Mouse (Mus musculus) 416B (cell line): ENCODE measurements around the gene Fau.

Experiments used
- DNase-seq: peaks from one replicate; pipeline ENCODE4 v3.0.0; 2011; ENCODE audit warnings: low read depth

Fau gene

GRCm38 (mm10) chr19:6070571-6071250 lies 13.1 kb downstream of the Fau start:
- DNase-seq, result no peak

DNA sequence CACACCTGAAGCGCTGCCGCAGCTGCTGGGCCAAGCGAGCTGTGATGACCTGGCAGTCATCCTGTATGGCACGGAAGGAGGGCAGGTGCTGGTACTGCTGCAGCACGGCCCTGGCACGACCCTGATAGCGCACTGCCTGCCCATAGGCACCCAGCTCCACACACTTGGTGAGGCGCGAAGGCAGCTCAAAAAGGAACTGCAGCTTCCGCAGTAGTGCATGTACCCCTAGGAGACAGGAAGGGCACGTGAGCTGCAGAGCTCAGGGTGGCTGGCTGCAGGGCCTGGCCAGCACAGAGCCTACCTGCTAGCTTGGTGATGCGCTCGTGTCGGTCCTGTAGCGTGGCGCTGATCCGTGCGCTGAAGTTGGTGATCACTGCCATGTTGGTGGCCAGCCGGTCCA lies 13.6 kb downstream of the Fau start:
- DNase-seq, result no peak

- DNase-seq, result no peak
Observed at GRCm38 (mm10) chr19:6073889-6074288, 16.2 kb downstream of the Fau start.

DNA sequence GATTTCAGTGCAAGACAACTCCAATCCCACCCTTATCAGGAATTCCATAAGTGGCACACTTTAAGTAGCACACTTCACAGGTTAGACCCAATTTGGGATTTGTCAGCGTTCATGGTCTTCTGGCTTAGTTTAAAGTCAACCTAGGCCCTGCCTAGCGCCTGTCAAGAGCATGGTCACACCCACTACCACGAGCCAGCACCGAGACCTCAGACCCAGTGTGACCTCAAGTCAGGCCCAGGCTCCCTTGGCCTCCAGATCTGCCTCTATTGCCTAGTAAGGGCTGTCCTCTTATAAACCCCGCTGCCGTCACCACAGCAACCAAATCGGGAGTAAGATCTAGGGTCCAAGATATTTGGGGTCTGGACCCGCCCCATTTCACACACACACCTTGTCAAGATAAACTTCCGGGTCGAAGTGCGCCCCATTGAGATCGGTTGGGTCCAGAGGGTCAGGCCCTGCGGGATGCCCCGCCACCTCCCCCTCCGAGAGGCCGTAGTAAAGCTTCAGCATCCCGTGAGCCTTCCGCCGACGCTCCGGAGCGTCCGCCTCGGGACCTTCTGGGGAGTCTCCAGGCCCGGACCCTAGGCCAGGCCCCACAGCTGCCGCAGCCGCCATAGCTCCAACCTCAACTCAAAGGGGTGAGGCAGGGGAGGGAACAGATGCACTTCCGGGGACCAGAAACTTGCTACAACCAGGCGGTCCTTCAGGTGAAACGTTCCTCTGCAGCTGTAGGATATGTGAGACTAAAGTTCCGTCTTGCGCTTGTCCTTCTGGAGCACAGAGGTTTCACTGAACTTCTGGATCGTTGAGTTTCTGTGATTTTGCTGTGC lies 19.1 kb downstream of the Fau start, which contains the start of gene Vps51:
Gene Vps51 (minus strand): TSS at position 668 of the 830 bp plus-strand sequence.
- DNase-seq, result peak; percentile 96

DNA sequence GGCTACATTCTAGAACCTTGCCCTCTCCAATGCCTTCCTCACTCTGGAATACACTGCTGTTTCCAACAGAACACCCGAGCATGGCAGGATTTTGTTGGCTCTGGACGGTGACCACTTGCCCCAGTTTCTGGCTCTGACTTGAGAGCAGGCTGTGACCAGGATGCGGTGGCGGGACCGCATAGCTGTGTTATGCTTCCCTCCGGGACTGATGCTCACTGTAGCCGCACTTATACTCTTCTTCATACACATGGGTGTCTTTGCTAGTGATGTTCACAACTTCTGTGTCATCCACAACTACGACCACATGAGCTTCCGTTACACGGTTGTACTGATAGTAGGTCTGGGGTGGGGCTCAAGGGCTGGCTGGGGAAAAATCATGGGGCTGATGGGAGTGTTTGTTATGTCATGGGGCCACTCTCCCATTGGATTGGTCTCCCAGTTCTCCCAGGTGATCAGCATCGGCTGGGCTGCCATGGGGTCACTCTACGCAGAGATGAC lies 22.4 kb downstream of the Fau start, which contains the start of gene Tmem262:
Gene Tmem262 (plus strand): TSS at position 51 of the 498 bp plus-strand sequence.
- DNase-seq, result no peak

DNA sequence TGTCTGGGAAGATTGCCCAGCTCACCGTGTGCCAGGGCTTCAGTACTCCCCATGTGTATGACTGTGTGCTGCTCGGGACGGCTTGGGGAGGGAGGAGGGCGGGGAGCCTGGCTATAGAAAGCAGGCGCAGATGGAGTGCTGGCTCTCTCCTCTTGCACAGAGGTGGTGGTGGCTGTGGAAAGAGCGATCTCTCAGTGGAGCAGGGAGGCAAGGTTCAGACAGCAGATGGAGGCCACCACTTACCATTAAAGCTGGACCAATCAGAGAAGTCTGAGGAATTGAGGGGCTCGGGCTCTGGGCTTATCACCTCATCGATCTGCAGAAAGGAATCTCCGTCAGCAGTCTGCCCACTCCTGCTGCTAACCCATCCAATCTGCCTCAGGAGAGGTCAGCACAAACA lies 24.5 kb downstream of the Fau start, which contains the start of gene Gm28374:
Gene Gm28374 (minus strand): TSS at position 101 of the 400 bp plus-strand sequence.
- no peak for DNase-seq

- peak; percentile 99 for DNase-seq
Observed at GRCm38 (mm10) chr19:6084478-6085248, 27.0 kb downstream of the Fau start, which contains the start of the genes Zfpl1 and Cdca5. Zfpl1 (minus strand) TSS chr19:6084956. Cdca5 (plus strand) TSS chr19:6084983.

DNA sequence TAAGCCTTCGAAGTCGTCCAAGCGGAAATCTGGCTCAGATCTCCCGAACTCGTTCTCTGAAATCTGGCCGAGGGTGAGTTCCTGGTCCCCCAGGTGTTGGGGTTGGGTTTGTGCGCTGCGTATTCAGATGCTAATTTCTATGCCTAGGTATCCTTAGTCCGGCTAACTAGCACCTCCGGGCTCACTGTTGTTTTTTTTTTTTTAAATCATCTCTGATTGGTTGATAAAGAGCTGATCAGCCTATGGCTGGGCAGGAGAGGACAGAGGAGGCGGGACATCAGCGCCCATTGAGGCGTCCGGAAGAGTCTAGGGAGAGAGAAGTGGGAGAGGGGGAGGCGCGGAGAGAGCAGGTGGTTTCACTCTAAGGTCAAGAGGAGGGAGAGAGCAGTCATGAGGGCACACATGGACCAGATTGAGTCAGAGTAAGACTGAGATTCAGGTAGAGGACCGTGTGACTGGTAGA lies 27.8 kb downstream of the Fau start:
- DNase-seq, result peak; percentile 91

GRCm38 (mm10) chr19:6088841-6089240 lies 31.2 kb downstream of the Fau start:
- no peak for DNase-seq

DNA sequence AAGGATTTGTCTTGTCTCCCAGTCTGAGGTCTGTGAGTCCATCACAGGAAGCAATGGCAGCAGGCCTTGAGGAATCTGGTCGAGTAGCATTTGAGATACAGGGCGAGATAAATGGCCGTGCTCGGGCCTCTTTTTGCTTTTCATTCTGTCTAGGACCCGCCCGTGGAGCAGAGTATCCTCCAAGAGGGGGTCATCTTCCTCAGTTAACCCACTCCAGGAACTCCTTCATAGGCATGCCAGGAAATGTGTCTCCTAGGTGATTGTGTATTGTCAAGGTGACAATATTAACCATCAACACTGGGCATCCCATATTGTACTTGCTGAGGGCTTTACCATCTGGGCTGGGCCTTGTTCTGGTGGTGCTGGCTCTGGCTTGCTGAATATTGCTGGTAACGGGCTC lies 36.5 kb downstream of the Fau start, which contains the start of gene AC131692.1:
Gene AC131692.1 (plus strand): TSS at position 301 of the 400 bp plus-strand sequence.
- DNase-seq, result no peak

DNA sequence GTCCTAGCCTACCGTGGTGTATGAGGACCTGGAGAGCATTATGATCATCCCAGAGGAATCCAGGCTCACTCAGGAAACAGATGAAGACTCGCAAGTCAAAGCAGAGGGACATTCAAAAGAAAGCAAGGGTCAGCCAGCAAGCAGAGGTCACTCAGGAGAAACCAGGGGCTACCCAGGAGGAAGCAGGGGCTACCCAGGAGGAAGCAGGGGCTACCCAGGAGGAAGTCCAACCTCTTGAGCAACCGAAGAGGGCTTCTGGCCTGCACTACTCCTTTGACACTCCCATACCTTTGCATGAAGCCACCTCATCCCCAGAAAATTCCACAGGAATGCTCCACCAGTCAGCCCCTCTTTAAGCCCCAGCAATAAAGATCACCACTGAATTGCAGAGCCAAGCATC lies 40.2 kb downstream of the Fau start:
- DNase-seq, result no peak

DNA sequence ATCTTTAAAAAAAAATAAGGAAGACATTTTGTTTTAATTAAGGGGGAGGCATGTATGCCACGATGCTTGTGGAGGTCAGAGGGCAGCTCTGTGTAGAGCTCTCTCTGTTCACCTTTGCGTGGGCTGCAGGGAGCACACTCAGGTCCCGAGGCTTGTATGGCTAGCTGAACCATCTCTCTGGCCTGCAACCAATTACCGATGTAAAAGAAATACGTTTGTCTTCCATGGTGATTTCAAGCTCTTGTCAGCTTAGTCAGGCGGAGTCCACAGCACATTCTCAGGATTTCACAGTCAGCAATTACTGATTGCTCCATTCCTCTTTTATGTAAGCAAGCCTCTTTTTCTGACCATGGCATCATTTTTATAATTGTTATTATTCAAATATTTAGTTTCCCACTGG lies 43.5 kb downstream of the Fau start:
- no peak for DNase-seq

DNA sequence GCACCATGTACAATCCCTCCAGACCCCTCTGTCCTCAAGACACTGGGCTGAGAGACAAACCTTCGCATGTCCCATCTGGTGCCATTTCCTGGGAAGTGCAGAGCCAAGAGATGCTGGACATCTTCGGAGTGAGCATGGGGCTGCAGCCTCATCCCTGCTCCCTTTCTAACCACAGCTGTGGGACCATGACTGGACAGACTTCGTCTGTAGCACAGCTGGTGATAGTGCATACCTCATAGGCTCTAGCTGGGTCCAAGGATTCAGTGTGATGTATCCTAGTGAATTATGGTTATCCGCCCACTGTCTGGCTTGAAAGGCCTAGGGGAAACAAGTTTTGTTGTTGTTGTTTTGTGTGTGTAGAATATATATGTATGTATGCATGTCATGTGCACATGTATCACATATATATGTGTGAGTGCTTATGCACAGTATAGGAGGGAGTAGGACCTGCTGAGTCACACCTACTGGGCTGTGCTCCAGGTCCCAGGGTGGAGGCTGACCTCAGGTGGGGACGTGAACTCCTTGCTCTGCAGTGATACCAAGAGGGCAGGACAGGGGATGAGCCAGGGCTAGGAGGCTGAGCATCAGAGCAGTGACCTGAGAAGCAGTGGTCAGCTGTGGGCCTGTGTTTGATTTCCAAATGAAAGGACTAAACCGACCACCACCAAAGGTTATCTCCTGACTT lies 44.7 kb downstream of the Fau start:
- DNase-seq, result peak; percentile 15

DNA sequence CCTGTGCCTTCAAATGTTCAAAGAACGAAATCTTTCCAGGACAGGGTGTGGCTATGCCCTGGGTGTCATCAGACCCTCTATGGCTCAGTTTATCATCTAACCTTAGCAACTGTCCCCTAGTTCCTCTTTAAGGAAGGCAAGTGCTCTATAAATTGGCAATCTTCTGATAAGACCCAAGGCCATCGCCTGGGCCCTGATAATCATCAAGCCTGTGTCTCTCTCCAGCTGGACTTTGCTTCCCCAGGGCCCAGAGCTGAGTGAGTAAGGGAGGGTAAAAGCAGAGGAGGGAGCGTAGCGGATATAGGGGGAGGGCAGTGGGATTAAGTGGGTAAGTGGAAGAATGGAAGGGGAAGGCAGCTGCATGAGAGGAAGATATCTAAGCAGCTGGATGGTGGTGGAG lies 46.8 kb downstream of the Fau start:
- no peak for DNase-seq

DNA sequence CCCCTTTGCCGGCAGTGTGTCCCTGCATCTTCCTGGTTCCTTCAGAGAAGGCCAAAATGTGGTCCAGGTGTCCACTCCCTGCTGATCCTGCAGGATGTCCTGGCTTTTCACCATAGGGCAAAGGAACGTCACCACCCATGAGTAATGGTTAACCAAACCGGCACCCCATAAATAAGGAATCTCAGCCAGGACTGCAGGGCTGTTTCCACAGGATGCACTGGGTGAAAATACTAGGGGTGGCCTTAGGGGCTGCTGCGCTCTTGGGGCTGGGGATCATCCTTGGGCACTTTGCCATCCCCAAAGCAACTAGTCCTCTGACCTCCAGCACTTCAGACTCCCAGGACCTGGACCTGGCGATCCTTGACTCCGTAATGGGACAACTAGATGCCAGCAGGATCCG lies 47.9 kb downstream of the Fau start, which contains the start of gene Naaladl1:
Gene Naaladl1 (plus strand): TSS at position 197 of the 400 bp plus-strand sequence.
- no peak for DNase-seq
